Mouse (Mus musculus): ENCODE measurements around the gene Vps53. TPM values are rescaled to one million over a fixed set of nuclear protein-coding genes. Genes with fewer than 3 reads are reported as not detected.
"Not testable (repeated sequence)": the region's sequence is repeated elsewhere in the genome, so short reads cannot be mapped to it uniquely, and the experiment has no call there.

The Vps53 gene
- total RNA-seq (2022): 10 to 100 TPM; 77.7 to 96.2 (median 86.1) TPM

GRCm38 (mm10) chr11:76179495-76180145, at the start of gene Vps53, which contains the start of gene Fam57a:
Gene Vps53 (minus strand): TSS chr11:76179647.
Gene Fam57a (plus strand): TSS chr11:76179671.
- DNase-seq (ENCODE audit: low spot score in 2 of 2): peak; percentile 80 to 84

- no peak for DNase-seq (ENCODE audit: low spot score in 2 of 2)
Observed at GRCm38 (mm10) chr11:76225051-76225450, 45.6 kb upstream of the Vps53 start.

GRCm38 (mm10) chr11:76224631-76225030, 45.2 kb upstream of the Vps53 start:
- DNase-seq (ENCODE audit: low spot score in 2 of 2): no peak

GRCm38 (mm10) chr11:76217390-76217800, 37.9 kb upstream of the Vps53 start, which contains the start of the genes Dbil5 and Gemin4:
Gene Dbil5 (plus strand): TSS chr11:76217608.
Gene Gemin4 (minus strand): TSS chr11:76217664.
- peak; percentile 94 to 95 for DNase-seq (ENCODE audit: low spot score in 2 of 2)

GRCm38 (mm10) chr11:76216681-76217389, 37.4 kb upstream of the Vps53 start:
- no peak for DNase-seq (ENCODE audit: low spot score in 2 of 2)

GRCm38 (mm10) chr11:76216049-76216540, 36.6 kb upstream of the Vps53 start:
- no peak for DNase-seq (ENCODE audit: low spot score in 2 of 2)

- no peak for DNase-seq (ENCODE audit: low spot score in 2 of 2)
Observed at GRCm38 (mm10) chr11:76215011-76215410, 35.6 kb upstream of the Vps53 start.

GRCm38 (mm10) chr11:76213841-76214240, 34.4 kb upstream of the Vps53 start:
- no peak for DNase-seq (ENCODE audit: low spot score in 2 of 2)

- not testable (repeated sequence) for DNase-seq (ENCODE audit: low spot score in 2 of 2)
Observed at GRCm38 (mm10) chr11:76211595-76211994, 32.1 kb upstream of the Vps53 start.

- no peak for DNase-seq (ENCODE audit: low spot score in 2 of 2)
Observed at GRCm38 (mm10) chr11:76210228-76210985, 31.0 kb upstream of the Vps53 start.

- no peak for DNase-seq (ENCODE audit: low spot score in 2 of 2)
Observed at GRCm38 (mm10) chr11:76206793-76207192, 27.3 kb upstream of the Vps53 start.

- peak; percentile 74 to 86 for DNase-seq (ENCODE audit: low spot score in 2 of 2)
Observed at GRCm38 (mm10) chr11:76201761-76202674, 22.6 kb upstream of the Vps53 start.

GRCm38 (mm10) chr11:76196977-76197469, 17.6 kb upstream of the Vps53 start:
- no peak for DNase-seq (ENCODE audit: low spot score in 2 of 2)

- no peak for DNase-seq (ENCODE audit: low spot score in 2 of 2)
Observed at GRCm38 (mm10) chr11:76196275-76196976, 17.0 kb upstream of the Vps53 start.

GRCm38 (mm10) chr11:76186908-76187307, 7.5 kb upstream of the Vps53 start:
- no peak for DNase-seq (ENCODE audit: low spot score in 2 of 2)

GRCm38 (mm10) chr11:76183745-76184144, 4.3 kb upstream of the Vps53 start:
- no peak for DNase-seq (ENCODE audit: low spot score in 2 of 2)

GRCm38 (mm10) chr11:76180146-76180540, 696 bp upstream of the Vps53 start:
- no peak for DNase-seq (ENCODE audit: low spot score in 2 of 2)

- DNase-seq (ENCODE audit: low spot score in 2 of 2): peak; percentile 43 to 56
Observed at GRCm38 (mm10) chr11:76178726-76179494, 537 bp downstream of the Vps53 start.

GRCm38 (mm10) chr11:76170207-76170606, 9.2 kb downstream of the Vps53 start:
- no peak for DNase-seq (ENCODE audit: low spot score in 2 of 2)

All from left cerebral cortex, adult 8-10 months (tissue).